Mouse (Mus musculus) layer of hippocampus, adult 9-11 months (tissue): ENCODE measurements around the gene Rdh5.
A peak's percentile ranks its signal among the peaks of the same experiment; 100 is the strongest.

Experiments used
- DNase-seq: peaks from one replicate; pipeline ENCODE4 v3.0.0; 2022

The Rdh5 gene

GRCm38 (mm10) chr10:128928356-128928755 lies 5.7 kb upstream of the Rdh5 start:
- DNase-seq, result no peak

- DNase-seq, result no peak
These were observed 1.2 kb upstream of the Rdh5 start, which contains the start of gene Bloc1s1 for GRCm38 (mm10) chr10:128923935-128924334. Bloc1s1 (minus strand) TSS chr10:128924035.

GRCm38 (mm10) chr10:128923013-128923691 lies 464 bp upstream of the Rdh5 start:
- DNase-seq, result peak; percentile 96

- peak; percentile 54 for DNase-seq
These were observed 536 bp downstream of the Rdh5 start for GRCm38 (mm10) chr10:128921883-128922821.

GRCm38 (mm10) chr10:128921251-128921650 lies 1.4 kb downstream of the Rdh5 start:
- no peak for DNase-seq

GRCm38 (mm10) chr10:128920736-128921161 lies 1.9 kb downstream of the Rdh5 start:
- DNase-seq, result no peak

GRCm38 (mm10) chr10:128919966-128920365 lies 2.7 kb downstream of the Rdh5 start:
- no peak for DNase-seq

GRCm38 (mm10) chr10:128919203-128919631 lies 3.5 kb downstream of the Rdh5 start:
- no peak for DNase-seq

- peak; percentile 48 for DNase-seq
These were observed 4.4 kb downstream of the Rdh5 start for GRCm38 (mm10) chr10:128918246-128918645.

GRCm38 (mm10) chr10:128917400-128917799 lies 5.3 kb downstream of the Rdh5 start:
- no peak for DNase-seq

GRCm38 (mm10) chr10:128916665-128917064 lies 6.0 kb downstream of the Rdh5 start:
- no peak for DNase-seq

GRCm38 (mm10) chr10:128915550-128915949 lies 7.1 kb downstream of the Rdh5 start:
- no peak for DNase-seq

GRCm38 (mm10) chr10:128913696-128914095 lies 9.0 kb downstream of the Rdh5 start:
- DNase-seq, result no peak

- peak; percentile 87 for DNase-seq
These were observed 9.5 kb downstream of the Rdh5 start for GRCm38 (mm10) chr10:128913219-128913618.

- DNase-seq, result no peak
These were observed 9.9 kb downstream of the Rdh5 start for GRCm38 (mm10) chr10:128912791-128913190.

- DNase-seq, result no peak
These were observed 10.4 kb downstream of the Rdh5 start for GRCm38 (mm10) chr10:128912268-128912667.

GRCm38 (mm10) chr10:128911430-128911829 lies 11.3 kb downstream of the Rdh5 start:
- DNase-seq, result no peak

GRCm38 (mm10) chr10:128910066-128910841 lies 12.4 kb downstream of the Rdh5 start:
- peak; percentile 65 for DNase-seq

GRCm38 (mm10) chr10:128909567-128910028 lies 13.1 kb downstream of the Rdh5 start:
- DNase-seq, result peak; percentile 92

- no peak for DNase-seq
These were observed 13.8 kb downstream of the Rdh5 start for GRCm38 (mm10) chr10:128908778-128909448.

GRCm38 (mm10) chr10:128904812-128905211 lies 17.9 kb downstream of the Rdh5 start:
- no peak for DNase-seq

- DNase-seq, result no peak
These were observed 20.2 kb downstream of the Rdh5 start for GRCm38 (mm10) chr10:128902409-128902988.
